Mouse (Mus musculus) embryonic facial prominence, embryonic 12.5 days (tissue): ENCODE results near the gene Washc4. TPM values are rescaled to one million over a fixed set of nuclear protein-coding genes. Genes with fewer than 3 reads are reported as not detected.

Experiments used
- ATAC-seq: fragments of 200-750 bp; cut with Nextera tagmentation; 2 replicates; pipeline ENCODE4 v1.8.0; 2017; ENCODE audit not compliant: insufficient number of reproducible peaks, insufficient read depth, low FRiP score, low TSS enrichment
- H3K27ac ChIP-seq: fragments of 300-500 bp; sonication (generic); 2 replicates; pipeline ENCODE4 v1.5.1; 2016; ENCODE audit warnings: mild to moderate bottlenecking
- H3K27me3 ChIP-seq: fragments of 300-500 bp; sonication (generic); 2 replicates; pipeline ENCODE4 v1.6.1; 2016; ENCODE audit warnings: mild to moderate bottlenecking, moderate library complexity
- H3K36me3 ChIP-seq: fragments of 300-500 bp; sonication (generic); 2 replicates; pipeline ENCODE4 v1.6.1; 2016; ENCODE audit warnings: mild to moderate bottlenecking
- H3K4me1 ChIP-seq: fragments of 300-500 bp; sonication (generic); 2 replicates; pipeline ENCODE4 v1.6.1; 2016
- H3K4me2 ChIP-seq: fragments of 300-500 bp; sonication (generic); replicated peaks from 2 replicates; pipeline ENCODE4 v1.6.1; 2016; ENCODE audit warnings: mild to moderate bottlenecking, moderate library complexity
- H3K4me3 ChIP-seq: fragments of 300-500 bp; sonication (generic); 2 replicates; pipeline ENCODE4 v1.5.1; 2016; ENCODE audit warnings: mild to moderate bottlenecking
- H3K9ac ChIP-seq: fragments of 300-500 bp; sonication (generic); 2 replicates; pipeline ENCODE4 v1.6.1; 2016; ENCODE audit warnings: mild to moderate bottlenecking, moderate library complexity
- H3K9me3 ChIP-seq: fragments of 300-500 bp; sonication (generic); 2 replicates; pipeline ENCODE4 v1.6.1; 2016; ENCODE audit warnings: mild to moderate bottlenecking, moderate library complexity
- WGBS: fragments of 180-500 bp; shearing (Covaris S2); methylation state at CpG from one replicate; pipeline ENCODE4 v1.1.7; 2016; 5-methylcytosine and 5-hydroxymethylcytosine counted together
- polyA plus RNA-seq: library from polyadenylated mRNA; unstranded; fragments of >200 nt; fragmentation: Nextera tagmentation; extraction: Ambion mirVana; gene quantifications from 2 replicates; pipeline ENCODE4 v1.2.1, GENCODE M21; 2016

Washc4 gene
- polyA plus RNA-seq, 1 experiment from 2014 or later = 37.2 TPM

DNA sequence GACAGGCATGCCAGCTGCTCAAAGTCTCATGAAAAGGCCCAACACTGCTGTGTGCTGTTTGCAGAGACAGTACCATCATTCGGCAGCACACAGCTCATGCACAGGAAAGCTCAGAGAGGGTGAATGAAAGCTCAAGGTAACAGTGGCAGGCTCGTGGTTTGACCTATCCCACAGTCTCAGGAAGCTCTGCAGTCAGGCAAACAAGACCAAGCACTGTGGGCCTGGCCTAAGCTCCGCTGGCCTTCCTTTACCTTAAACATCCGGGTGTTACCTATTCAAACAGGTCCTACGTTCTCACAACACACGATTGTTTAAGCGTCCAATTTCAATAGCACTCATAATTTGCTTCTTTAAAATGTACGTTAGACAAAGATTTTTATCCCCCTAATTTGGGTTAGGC, 100.6 kb downstream of the Washc4 start:
- Histone ChIP-seq H3K9me3 (no peaks in the 10 kb centered on the region), H3K4me3 (no peak overlapping the region), H3K36me3 (0 out of 2 replicates have a peak, but pooled peaks cover 9% of the 10 kb centered on the region), H3K9ac (no peak overlapping the region), H3K4me1 (peaks cover 23% of the 10 kb centered on the region), H3K27ac (no peak overlapping the region), H3K4me2 (no peak overlapping the region), H3K27me3 (no peaks in the 10 kb centered on the region)
- 85% methylated on average over 8 of the region's 8 CpGs for WGBS
- ATAC-seq = no peak

DNA sequence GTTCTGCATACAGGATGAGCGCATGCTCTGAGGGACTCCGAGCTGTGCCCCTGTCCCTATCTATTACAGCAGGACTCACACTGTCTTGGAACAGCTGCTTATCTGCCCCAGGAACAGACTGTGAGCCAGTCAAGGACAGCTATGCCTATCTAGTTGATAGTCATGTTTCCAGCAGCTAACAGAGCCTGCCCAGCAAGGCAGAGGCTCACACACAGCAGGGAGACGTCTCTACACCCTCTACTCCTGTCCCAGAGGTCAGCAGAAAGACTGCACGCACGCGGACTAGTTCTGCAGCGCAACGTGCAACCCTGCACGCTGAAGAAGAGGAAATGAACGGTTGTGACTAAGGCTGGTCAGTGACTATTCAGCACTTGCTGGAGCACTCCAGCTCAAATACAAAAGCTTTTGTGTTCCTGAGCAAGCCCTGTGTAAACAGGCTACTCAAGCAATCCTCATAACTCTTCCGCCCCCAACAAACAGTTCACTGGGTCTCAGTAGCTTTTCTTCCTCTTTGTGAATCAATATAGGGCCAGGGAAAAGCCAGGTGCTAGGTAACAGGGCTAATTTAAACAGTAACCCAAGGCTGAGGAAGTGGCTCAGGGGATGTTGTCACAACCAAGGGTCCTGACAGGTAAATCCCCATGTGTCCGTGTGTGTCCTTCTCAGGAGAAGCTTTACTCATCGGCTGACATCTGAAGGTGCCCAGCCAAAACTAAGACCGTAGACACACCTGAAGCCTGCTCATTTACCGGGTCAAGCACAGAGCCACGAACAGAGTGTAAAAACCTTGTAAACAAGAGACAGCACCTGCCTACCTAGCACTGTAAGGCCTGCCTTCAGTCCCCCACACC, 101.5 kb downstream of the Washc4 start:
- H3K4me1 ChIP-seq = peaks cover 23% of the 10 kb centered on the region
- no peak overlapping the region for H3K4me2 ChIP-seq
- H3K4me3 ChIP-seq = no peak overlapping the region
- H3K9me3 ChIP-seq = no peaks in the 10 kb centered on the region
- ATAC-seq = no peak
- 65% methylated on average over 16 of the region's 16 CpGs for WGBS
- no peaks in the 10 kb centered on the region for H3K27me3 ChIP-seq
- no peak overlapping the region for H3K9ac ChIP-seq
- H3K36me3 ChIP-seq = 0 out of 2 replicates have a peak, but pooled peaks cover 3% of the 10 kb centered on the region
- H3K27ac ChIP-seq = no peak overlapping the region

DNA sequence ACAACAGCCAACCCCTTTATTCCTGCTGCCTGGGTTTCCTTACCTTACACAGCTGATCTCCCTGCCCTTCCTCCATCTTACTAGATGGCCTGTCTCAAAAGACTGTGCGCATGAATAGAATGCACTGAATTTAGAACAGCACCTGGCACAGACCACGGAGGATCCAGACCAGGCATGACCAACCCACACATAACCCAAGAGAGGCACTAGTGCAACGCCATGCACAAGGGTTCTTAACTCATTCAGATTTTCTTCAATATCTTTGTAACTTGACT, 102.1 kb downstream of the Washc4 start:
- Histone ChIP-seq H3K36me3 (0 out of 2 replicates have a peak, but pooled peaks cover 3% of the 10 kb centered on the region), H3K4me2 (no peak overlapping the region), H3K27me3 (no peaks in the 10 kb centered on the region), H3K4me3 (no peak overlapping the region), H3K9me3 (no peaks in the 10 kb centered on the region), H3K27ac (no peak overlapping the region), H3K4me1 (peaks cover 23% of the 10 kb centered on the region), H3K9ac (no peak overlapping the region)
- ATAC-seq = no peak
- 88% methylated on average over 3 of the region's 3 CpGs for WGBS

Other genes with a start within 250 kb of the Washc4 start
- gene Slc41a2, start 205.9 kb upstream of the Washc4 start, polyA plus RNA-seq = 1.3 and 1.6 TPM in 2 replicates
- gene D10Wsu102e, start 183.5 kb upstream of the Washc4 start, polyA plus RNA-seq = 0.92 and 0.96 TPM in 2 replicates
- gene Aldh1l2, start 9.6 kb upstream of the Washc4 start, polyA plus RNA-seq = 2.8 and 3.0 TPM in 2 replicates
- 68.8 and 71.4 TPM in 2 replicates for gene Appl2, start 105.0 kb downstream of the Washc4 start, polyA plus RNA-seq
- 32.6 and 42.2 TPM in 2 replicates for gene 1500009L16Rik, start 179.1 kb downstream of the Washc4 start, polyA plus RNA-seq